Mouse (Mus musculus) thymus, postnatal 36 days (tissue): ENCODE data around the gene Lpcat2.
"Not testable (repeated sequence)": the region's sequence is repeated elsewhere in the genome, so short reads cannot be mapped to it uniquely, and the experiment has no call there.

ENCODE experiments used
- DNase-seq, 2 experiments: peaks; one replicate each; pipeline ENCODE4 v3.0.0; 2022; ENCODE audit warnings: mixed read lengths in 2 of 2

Gene Lpcat2

GRCm38 (mm10) chr8:92854673-92855072, 466 bp upstream of the Lpcat2 start:
- DNase-seq, result no peak

DNA sequence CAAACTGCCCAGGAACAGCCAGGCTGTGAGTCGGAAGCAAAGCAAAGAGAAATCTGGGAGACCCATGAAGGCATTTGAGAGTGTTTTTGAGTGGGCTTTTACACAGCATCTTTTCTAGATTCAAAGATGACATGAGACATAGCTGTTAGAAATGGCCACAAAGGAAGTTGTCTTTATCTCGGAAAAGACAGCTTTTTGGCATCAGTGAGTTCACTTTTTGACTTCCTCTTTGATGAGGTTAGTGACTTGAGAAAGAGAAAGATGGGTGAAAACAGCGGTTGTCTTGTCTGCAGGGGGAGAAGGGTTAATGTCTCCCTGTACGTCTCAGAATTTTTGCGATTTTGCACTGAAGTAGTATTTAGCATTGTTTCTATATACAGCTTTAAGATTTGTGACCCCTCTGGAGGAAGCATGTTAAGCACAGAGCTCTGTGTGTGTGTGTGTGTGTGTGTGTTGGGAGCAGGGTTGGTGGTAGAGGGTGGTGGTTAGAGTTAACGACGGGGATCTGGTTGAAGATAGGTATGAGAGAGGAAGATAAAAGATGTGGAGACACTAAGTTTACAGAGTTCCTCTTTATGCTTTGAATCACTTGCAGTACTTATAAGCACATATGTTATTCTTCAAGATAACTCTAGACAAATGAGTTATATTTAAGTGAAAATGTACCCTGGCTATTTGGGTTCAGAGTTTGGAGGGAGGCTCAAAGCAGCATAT, 1.3 kb downstream of the Lpcat2 start:
- no peak for DNase-seq

DNA sequence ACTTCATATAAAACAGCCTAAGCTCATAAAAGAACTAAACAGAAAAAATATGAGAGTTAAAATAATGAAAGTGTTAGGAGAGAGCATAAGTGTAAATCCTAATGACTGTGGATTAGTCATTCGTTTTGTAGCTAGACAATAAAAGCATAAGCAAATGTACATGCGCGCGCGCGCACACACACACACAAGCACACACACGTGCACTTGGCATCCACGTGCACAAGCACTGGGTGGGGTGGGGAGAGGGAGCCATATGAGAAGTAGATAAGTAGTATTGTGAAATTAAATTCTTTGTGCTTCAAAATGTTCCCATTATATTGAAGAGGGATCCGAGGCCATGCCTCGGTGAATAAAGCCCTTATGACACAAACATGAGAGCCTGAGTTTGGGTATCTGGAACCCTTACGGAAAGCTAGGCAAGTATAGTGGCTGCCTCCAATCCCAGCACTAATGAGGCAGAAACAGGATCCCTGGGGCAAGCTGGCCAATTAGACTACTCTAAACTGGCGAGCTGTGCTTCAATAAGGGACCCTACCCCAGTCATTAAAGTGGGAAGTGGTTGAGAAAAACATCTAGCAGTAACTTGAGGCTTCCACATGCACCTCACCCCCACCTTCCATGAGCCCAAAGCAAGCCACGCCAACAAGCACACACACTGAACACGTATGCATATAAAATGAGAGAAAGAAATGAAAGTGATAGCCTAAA, 3.5 kb downstream of the Lpcat2 start:
- no peak for DNase-seq

- DNase-seq, result no peak
These were observed 6.8 kb downstream of the Lpcat2 start for GRCm38 (mm10) chr8:92861977-92862376.

DNA sequence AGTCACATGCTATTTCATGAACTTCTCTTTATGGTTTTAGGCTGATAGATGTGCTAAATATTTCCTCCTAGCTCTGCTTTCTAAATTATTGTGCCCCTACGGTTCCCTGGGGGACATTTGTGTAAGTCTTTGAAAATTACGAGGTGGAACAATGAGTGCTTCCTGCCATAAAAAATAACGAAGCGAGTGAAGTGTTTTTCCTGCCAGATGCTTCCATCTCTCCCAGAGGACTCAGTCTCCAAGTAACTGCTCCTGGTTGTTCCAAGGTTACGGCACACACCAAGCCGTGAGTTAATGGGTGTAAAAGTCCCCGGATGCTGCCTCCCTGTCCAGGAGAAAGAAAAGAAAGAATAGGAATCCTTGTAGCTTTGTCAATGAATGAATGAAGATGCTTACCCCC, 15.1 kb downstream of the Lpcat2 start:
- no peak for DNase-seq

- DNase-seq, result no peak
These were observed 17.1 kb downstream of the Lpcat2 start for GRCm38 (mm10) chr8:92872063-92872759.

- DNase-seq, result no peak
These were observed 20.7 kb downstream of the Lpcat2 start for GRCm38 (mm10) chr8:92875795-92876194.

- DNase-seq, result no peak
These were observed 26.1 kb downstream of the Lpcat2 start for GRCm38 (mm10) chr8:92881247-92881646.

- no peak for DNase-seq
These were observed 28.6 kb downstream of the Lpcat2 start for GRCm38 (mm10) chr8:92883771-92884170.

- not testable (repeated sequence) for DNase-seq
These were observed 37.1 kb downstream of the Lpcat2 start for GRCm38 (mm10) chr8:92892216-92892615.

GRCm38 (mm10) chr8:92893870-92894269, 38.7 kb downstream of the Lpcat2 start:
- DNase-seq, result no peak

DNA sequence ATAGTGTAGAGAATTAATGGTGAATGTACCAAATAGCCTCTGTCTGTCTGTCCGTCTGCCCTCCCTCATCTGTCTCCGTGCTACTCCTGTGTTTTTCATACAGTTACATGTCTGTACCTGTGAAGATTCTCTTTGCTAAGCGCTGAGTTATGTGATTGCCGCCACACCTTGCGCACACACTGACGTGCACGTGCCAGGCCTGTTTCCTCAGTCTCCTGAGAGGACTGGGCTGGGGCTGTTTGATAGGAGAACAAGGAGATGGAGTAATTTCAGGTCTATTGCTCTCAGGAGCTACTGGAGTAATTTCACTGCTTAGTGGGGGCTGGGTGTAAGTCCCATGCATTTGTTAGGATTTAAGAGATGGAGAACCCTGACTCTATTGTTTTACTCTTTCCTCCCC, 39.9 kb downstream of the Lpcat2 start:
- no peak for DNase-seq

DNA sequence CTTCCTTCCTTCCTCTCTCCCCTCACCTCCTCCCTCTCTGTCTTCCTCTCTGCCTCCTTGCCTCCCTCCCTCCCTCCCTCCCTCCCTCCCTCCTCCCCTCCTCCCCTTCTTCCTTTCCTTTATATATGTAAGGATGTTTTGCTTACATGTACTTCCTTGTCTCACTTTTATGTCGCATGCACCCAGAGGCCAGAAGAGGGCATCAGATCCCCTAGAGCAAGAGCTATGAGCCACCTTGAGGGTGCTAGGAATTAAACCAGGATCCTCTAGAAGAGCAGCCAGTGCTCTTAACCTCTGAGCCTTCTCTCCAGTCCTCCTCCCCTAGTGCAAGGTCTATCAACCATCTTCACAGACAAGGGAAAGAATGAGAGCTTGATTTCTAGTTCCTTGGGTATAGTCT, 40.9 kb downstream of the Lpcat2 start:
- no peak for DNase-seq

DNA sequence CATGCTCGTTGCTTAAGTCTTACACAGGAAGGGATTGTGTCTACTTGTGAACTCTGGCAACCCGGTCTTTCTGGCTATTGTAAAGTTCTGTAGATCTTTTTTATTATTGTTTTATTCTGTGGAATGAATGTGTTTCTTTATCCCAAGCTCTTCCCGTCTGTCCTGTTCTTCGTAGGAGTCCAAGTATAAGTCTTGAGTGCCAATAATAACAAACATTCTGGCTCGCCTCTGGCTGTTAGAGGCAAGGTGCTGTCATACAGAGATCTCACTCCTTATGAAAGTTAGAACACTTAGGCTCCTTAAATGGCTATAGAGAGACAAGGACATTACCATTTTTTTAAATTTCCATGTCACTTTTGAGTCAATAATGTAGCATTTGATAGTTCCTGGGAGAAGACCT, 41.5 kb downstream of the Lpcat2 start:
- DNase-seq, result no peak

DNA sequence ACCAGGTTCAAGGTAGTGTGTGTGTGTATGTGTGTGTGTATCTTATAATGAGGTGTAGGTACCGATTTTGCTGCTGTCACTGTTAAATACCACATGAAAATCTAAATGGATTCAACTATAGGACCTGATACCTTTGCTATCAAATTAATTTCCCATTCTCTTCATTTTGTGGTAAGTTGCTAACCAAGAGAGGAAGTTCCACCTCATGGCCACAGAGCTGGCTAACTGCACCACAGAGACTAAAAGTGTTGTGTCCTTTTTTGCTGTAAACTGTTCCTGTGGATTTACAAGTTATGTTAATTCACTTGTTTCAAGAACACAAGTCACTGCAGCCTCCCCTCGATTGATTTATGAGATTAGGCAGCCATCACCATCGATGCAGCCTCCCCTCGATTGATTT, 42.7 kb downstream of the Lpcat2 start:
- no peak for DNase-seq

- no peak for DNase-seq
These were observed 44.5 kb downstream of the Lpcat2 start for GRCm38 (mm10) chr8:92899590-92899989.

GRCm38 (mm10) chr8:92901107-92901506, 46.0 kb downstream of the Lpcat2 start, which contains the start of gene Capns2:
TSS of gene Capns2 (plus strand) at chr8:92901407.
- DNase-seq, result no peak

DNA sequence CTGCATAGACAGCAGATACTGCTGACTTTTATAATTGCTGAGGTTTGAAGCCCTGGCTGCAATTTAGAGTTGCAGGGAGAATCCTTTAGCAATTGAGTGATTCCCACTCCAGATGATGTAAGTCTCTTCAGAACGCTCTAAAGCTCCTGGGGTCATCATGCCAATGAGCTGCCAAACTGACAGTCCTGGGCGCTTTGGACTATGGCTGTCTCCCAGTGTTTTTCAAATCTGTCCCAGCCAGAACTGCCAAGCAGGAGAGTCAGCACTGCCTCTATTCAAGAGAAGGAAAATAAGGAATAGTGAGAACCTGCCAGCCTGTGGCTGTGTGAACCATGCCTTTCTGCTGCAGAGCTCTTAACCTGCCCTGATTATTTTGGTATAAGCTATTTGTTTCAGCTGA, 47.8 kb downstream of the Lpcat2 start:
- DNase-seq, result no peak

- DNase-seq, result no peak
These were observed 48.5 kb downstream of the Lpcat2 start for GRCm38 (mm10) chr8:92903488-92904135.

GRCm38 (mm10) chr8:92906553-92906952, 51.4 kb downstream of the Lpcat2 start:
- no peak for DNase-seq

DNA sequence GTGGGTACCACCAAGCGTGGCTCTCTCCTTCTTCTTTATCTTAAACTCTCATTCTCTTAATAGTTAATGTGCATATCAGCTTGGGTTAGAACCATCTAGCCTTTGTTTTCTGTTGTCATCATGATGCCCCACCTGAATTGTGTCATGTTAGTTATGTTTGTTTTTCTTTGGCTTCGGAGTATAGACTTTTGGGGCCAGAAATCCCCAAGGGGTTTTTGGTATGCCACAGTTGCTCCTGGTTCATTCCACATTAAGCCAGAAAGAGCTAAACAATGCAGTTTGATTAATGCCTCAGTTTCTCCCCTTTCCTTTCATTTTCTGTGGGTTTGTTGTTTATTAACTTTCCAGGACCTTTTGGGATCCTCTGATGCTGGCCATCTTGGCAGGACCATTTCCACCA, 53.3 kb downstream of the Lpcat2 start:
- no peak for DNase-seq

DNA sequence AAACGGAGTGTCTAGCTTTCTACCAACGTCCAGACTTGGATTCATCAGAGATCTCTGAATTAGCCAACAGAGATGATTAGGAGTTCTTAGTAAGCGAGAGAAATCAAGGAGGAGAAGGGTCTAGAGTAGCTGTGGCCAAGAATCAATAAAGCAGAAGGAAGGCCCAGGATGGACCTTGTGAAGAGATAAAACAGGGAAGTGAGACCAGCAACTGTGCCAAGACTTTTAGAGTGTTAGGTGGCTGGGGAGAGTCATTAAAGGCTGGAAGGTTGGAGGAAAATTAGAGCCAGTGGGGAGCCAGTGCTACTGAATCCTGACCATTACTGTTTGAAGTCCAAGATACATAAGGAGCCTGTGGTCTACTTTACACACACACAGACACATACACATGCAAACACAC, 56.3 kb downstream of the Lpcat2 start:
- DNase-seq, result no peak

DNA sequence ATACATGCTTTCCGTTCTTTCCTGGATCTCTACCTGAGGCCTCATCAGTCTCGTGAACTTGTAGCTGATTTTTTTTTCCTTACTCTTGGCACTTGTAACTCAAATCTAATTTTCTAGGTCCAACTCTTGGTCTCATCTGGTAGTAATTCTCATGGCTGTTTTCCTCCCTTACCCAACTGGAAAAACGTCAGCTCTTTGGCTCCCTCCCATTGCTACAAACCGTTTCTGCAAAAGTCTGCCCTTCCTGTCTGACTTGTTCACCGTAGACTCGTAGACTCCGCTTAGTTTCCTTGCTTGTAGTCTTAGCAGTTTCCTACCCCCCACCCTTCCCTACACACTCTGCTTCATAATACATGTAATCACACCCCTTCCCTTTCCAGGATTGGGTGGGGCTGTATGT, 58.3 kb downstream of the Lpcat2 start:
- DNase-seq, result no peak
